Mouse (Mus musculus) spleen, adult 10 weeks (tissue): ENCODE data around the gene Kndc1. TPM values are rescaled to one million over a fixed set of nuclear protein-coding genes. Genes with fewer than 3 reads are reported as not detected.

Experiments used
- polyA plus RNA-seq: library from polyadenylated mRNA; stranded (reverse); fragments of 350-450 nt; fragmentation: Illumina TruSeq; extraction: RNeasy Lipid Tissue Mini Kit (QIAGEN cat#74804); gene quantifications from one replicate; pipeline ENCODE4 v1.2.3, GENCODE M21; 2015; ENCODE audit warnings: low replicate concordance; ENCODE audit not compliant: insufficient read depth

The Kndc1 gene
- polyA plus RNA-seq, result 0.12 TPM

DNA sequence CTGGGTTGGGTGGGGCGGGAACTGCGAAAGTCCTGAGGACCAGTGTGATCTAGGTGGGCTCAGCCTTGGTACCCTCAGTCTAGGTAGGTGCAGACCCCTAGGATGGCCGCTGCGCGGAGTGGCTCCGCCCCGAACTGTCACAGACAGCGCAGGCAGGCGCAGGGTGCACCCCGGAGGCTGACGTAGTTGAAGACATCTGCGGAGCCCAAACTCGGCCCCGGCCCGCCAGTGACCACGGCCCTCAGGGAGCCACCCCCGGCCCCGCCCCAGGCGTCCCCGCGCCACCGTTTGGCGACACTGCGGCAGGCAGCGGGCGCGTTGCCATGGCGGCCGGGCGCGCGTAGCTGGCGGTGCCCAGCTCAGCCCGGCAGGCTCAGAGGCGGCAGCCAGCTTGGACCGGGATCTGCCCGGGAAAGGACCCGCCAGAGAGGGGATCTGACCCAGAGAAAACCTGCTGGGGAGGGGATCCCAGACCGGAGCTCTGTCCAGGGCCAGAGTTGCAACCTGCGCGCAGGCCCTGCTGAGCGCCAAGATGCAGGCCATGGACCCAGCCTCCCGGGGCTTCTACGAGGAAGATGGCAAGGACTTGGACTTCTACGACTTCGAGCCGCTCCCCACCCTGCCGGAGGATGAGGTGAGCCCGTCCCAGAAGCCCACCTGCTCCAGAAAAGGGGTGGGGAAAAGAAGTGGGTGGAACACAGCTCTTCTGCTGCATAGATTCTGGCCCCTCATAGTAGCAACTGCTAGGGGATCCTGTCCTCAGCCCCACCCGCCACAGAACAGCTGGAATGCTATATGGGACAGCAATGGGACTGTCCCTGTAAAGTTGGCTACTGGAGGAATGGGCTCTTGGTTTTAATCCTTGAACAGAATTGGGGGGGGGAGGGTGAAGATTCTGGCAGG lies at the start of gene Kndc1:
TSS of gene Kndc1 (plus strand) at position 42 of the 903 bp plus-strand sequence.

DNA sequence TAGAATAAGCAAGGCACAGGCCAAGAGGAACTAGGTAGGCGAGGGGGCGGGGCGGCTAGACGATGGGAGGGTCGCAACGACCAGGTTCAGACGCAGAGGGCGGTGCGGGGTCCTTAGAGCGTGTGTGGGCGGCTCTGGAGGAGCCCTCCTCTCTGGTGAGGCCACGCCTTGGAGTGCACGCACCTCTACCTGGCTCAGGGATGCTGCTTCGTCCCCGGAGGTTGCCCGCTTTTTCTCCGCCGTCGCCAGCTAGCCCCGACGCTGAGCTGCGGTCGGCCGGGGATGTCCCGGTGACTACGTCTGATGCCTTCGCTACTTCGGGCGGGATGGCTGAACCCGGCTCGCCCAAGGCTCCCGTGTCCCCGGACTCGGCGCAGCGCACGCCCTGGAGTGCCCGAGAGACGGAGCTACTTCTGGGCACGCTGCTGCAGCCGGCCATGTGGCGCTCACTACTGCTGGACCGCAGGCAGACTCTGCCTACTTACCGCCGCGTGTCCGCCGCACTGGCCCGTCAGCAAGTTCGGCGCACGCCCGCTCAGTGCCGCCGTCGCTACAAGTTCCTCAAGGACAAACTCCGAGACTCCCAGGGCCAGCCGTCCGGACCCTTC lies 49.3 kb downstream of the Kndc1 start, which contains the start of gene Utf1:
TSS of gene Utf1 (plus strand) at position 116 of the 608 bp plus-strand sequence.

DNA sequence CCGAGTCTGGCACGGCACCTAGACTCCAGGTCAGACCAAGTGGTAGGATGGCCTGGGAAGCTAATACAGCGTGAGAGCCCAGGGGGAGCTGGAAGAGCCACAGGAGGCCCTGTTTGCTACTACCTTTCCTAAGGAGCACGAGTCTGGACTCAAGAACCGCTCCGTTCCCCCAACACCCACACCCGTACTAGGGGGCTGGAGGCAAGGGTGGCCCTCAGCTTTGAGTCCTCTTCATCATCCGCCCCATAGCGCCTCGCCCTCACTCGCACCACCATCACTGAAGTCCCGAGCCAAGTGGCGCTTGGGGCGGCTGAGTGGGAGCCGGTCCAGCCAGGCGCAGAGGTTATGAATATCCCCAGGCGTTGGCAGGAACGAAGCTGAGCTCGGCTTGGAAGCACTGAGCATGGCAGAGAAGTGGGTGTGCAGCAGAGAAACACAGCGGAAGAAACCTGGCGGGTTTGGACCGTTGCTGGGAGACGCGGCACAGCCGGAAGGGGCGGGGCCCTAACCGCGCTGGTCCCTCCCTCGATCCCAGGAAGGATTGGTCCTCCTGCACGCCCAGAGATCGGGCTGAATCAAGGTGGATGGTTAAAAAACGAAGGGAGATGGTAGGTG lies 83.9 kb downstream of the Kndc1 start, which contains the start of gene 6430531B16Rik:
TSS of gene 6430531B16Rik (minus strand) at position 478 of the 615 bp plus-strand sequence.

Other genes with a start within 250 kb of the Kndc1 start
- gene Cfap46, start 210.9 kb upstream of the Kndc1 start, polyA plus RNA-seq, result 0.23 TPM
- gene Adgra1, start 60.5 kb upstream of the Kndc1 start, polyA plus RNA-seq, result not detected
- 0.19 TPM for gene Utf1, start 49.1 kb downstream of the Kndc1 start, polyA plus RNA-seq
- not detected for gene 6430531B16Rik, start 84.1 kb downstream of the Kndc1 start, polyA plus RNA-seq
- gene Adam8, start 97.9 kb downstream of the Kndc1 start, polyA plus RNA-seq, result 15.3 TPM
- gene Zfp511, start 141.7 kb downstream of the Kndc1 start, polyA plus RNA-seq, result 39.7 TPM
- 21.8 TPM for gene Tubgcp2, start 142.0 kb downstream of the Kndc1 start, polyA plus RNA-seq
- not detected for gene Msx3, start 154.4 kb downstream of the Kndc1 start, polyA plus RNA-seq
- not detected for gene Caly, start 187.9 kb downstream of the Kndc1 start, polyA plus RNA-seq
- not detected for gene Prap1, start 198.7 kb downstream of the Kndc1 start, polyA plus RNA-seq
- gene Fuom, start 207.7 kb downstream of the Kndc1 start, polyA plus RNA-seq, result 3.8 TPM
- 9.2 TPM for gene Paox, start 221.1 kb downstream of the Kndc1 start, polyA plus RNA-seq
- gene Echs1, start 221.8 kb downstream of the Kndc1 start, polyA plus RNA-seq, result 39.4 TPM
- 17.2 TPM for gene Mtg1, start 242.9 kb downstream of the Kndc1 start, polyA plus RNA-seq